Mouse (Mus musculus) mesoderm, embryonic 11.5 days (tissue): Measurements from ENCODE around the gene E2f3.
A peak's percentile ranks its signal among the peaks of the same experiment; 100 is the strongest.

Experiments used
- DNase-seq: peaks from one replicate; pipeline ENCODE4 v3.0.0-alpha.2; 2012; ENCODE audit warnings: low read depth, low spot score

E2f3 gene

GRCm38 (mm10) chr13:29985855-29986755, at the start of gene E2f3:
TSS of gene E2f3 (minus strand) at chr13:29986063.
- DNase-seq: peak; percentile 99

GRCm38 (mm10) chr13:30034540-30034939, 48.7 kb upstream of the E2f3 start:
- no peak for DNase-seq

GRCm38 (mm10) chr13:30031684-30032335, 45.9 kb upstream of the E2f3 start:
- DNase-seq: no peak

GRCm38 (mm10) chr13:30027841-30028240, 42.0 kb upstream of the E2f3 start:
- DNase-seq: no peak

- DNase-seq: no peak
These were observed 36.6 kb upstream of the E2f3 start for GRCm38 (mm10) chr13:30022487-30022886.

GRCm38 (mm10) chr13:30018573-30018972, 32.7 kb upstream of the E2f3 start:
- DNase-seq: no peak

- no peak for DNase-seq
These were observed 31.7 kb upstream of the E2f3 start for GRCm38 (mm10) chr13:30017611-30018010.

GRCm38 (mm10) chr13:30014576-30014975, 28.7 kb upstream of the E2f3 start:
- DNase-seq: no peak

- no peak for DNase-seq
These were observed 26.4 kb upstream of the E2f3 start for GRCm38 (mm10) chr13:30012226-30012625.

- DNase-seq: no peak
These were observed 22.9 kb upstream of the E2f3 start for GRCm38 (mm10) chr13:30008738-30009137.

- no peak for DNase-seq
These were observed 19.6 kb upstream of the E2f3 start for GRCm38 (mm10) chr13:30005422-30005821.

- DNase-seq: no peak
These were observed 19.0 kb upstream of the E2f3 start for GRCm38 (mm10) chr13:30004849-30005248.

GRCm38 (mm10) chr13:30003169-30003568, 17.3 kb upstream of the E2f3 start:
- DNase-seq: no peak

- DNase-seq: peak; percentile 67
These were observed 15.2 kb upstream of the E2f3 start for GRCm38 (mm10) chr13:30001041-30001440.

GRCm38 (mm10) chr13:29987956-29988355, 2.1 kb upstream of the E2f3 start:
- DNase-seq: no peak

- no peak for DNase-seq
These were observed 875 bp upstream of the E2f3 start for GRCm38 (mm10) chr13:29986756-29987120.

GRCm38 (mm10) chr13:29985101-29985854, 585 bp downstream of the E2f3 start:
- DNase-seq: no peak

- DNase-seq: peak; percentile 79
These were observed 1.4 kb downstream of the E2f3 start for GRCm38 (mm10) chr13:29984286-29985100.

GRCm38 (mm10) chr13:29983523-29984191, 2.2 kb downstream of the E2f3 start:
- peak; percentile 52 for DNase-seq

- peak; percentile 45 for DNase-seq
These were observed 2.8 kb downstream of the E2f3 start for GRCm38 (mm10) chr13:29983037-29983436.

GRCm38 (mm10) chr13:29982400-29982799, 3.5 kb downstream of the E2f3 start:
- DNase-seq: no peak
